Mouse (Mus musculus): ENCODE measurements around the gene Kdm3a. TPM values are rescaled to one million over a fixed set of nuclear protein-coding genes. Genes with fewer than 3 reads are reported as not detected.
A peak's percentile ranks its signal among the peaks of the same experiment; 100 is the strongest.

The Kdm3a gene
- polyA plus RNA-seq, 1 experiment from 2014 or later, result 51.7 TPM

DNA sequence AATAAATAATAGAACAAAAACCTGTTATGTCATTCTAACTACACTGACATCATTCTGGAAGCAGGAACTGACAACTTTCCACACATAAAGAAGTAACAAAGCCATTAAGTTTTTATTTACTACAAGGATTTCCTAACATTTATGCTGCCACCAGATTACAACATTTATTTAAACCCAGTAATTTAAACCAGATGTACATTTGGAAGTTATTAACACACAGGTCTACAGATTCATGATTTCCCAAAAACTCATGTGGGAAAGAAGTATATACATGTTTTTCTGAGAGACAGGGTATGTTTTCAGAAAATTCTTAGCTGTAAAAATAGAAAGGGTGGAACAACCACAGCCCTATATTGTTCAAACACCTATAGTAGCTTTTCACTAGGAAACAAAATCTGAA lies 8.1 kb downstream of the Kdm3a start:
- Histone ChIP-seq H3K9me3 (replicated peaks) (no peaks in the 10 kb centered on the region), H3K27me3 (no peaks in the 10 kb centered on the region), H3K27ac (no peak overlapping the region), H3K4me1 (no peaks in the 10 kb centered on the region), H3K4me3 (replicated peaks) (no peak overlapping the region), H3K9ac (no peak overlapping the region), H3K4me2 (no peak overlapping the region), H3K36me3 (peaks cover 84% of the 10 kb centered on the region)
- no peak for ATAC-seq (replicated peaks; ENCODE audit: low FRiP score)

DNA sequence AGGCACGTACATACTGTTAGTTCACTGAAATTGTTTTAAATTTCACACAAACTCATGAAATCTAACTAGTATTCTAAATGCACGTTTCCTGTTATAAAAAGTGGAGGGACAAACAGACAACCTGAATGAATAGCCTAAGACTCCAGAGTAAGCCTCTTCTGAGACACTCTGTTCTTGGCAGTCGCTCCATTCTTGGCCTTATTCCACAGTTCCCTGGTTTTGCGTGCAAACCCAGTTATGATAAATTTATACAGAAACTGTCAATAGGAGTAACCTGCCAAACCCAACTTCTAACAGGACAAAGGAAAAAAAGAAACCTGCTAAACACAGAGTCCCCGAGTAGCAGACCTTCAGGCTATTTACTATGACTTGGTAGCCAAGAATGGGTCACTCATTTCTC lies 10.8 kb downstream of the Kdm3a start:
- Histone ChIP-seq H3K4me1 (no peaks in the 10 kb centered on the region), H3K9ac (no peak overlapping the region), H3K36me3 (peaks cover 93% of the 10 kb centered on the region), H3K9me3 (replicated peaks) (no peaks in the 10 kb centered on the region), H3K4me3 (replicated peaks) (no peak overlapping the region), H3K27ac (no peak overlapping the region), H3K4me2 (no peak overlapping the region), H3K27me3 (no peaks in the 10 kb centered on the region)
- no peak for ATAC-seq (replicated peaks; ENCODE audit: low FRiP score)
- 85% methylated on average over 5 of the region's 5 CpGs for WGBS

DNA sequence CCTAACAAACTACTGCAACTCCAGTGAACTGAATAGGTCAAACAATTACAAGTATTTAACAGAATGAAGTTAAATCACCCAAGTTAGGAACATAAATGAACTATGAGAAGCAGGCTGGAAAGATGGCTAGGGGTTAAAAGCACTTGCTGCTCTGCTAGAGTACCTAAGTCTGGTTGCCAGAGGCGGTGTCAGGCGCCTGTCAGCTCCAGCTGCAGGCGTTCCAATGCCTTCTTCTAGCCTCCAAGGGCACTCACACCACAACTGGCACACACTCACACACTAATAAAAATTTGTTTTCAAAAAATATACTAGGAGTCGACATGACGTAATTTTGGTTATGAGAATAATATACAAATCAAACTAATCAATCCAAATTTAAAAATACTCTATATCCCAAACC lies 11.2 kb downstream of the Kdm3a start:
- 83% methylated on average over 5 of the region's 5 CpGs for WGBS

DNA sequence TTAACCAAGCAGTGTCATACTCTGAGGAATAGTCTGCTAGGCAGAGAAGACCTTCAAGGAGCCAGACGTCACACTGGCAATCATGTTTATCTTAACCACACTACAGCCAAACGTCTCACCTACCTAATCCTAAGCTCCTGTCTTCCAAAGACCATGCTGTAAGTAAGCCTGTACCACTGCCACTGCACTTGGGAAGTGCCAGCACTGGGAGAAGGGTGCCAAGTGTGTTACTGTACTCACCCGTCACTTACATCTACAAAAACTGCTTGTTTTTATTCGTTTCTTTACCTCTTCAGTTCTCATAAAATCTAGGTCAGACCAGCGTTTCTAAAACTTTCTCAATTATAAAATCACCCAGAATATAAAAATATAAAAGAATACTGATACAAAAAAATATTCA lies 15.8 kb downstream of the Kdm3a start:
- 85% methylated on average over 5 of the region's 5 CpGs for WGBS
- H3K4me3 ChIP-seq (replicated peaks), result no peak overlapping the region
- H3K36me3 ChIP-seq, result peaks cover 88% of the 10 kb centered on the region

More for the DNA sequence above, 11.2 kb downstream of the Kdm3a start:
- H3K4me1 ChIP-seq, result no peaks in the 10 kb centered on the region
- ATAC-seq (replicated peaks; ENCODE audit: low FRiP score), result no peak
- H3K27ac ChIP-seq, result no peak overlapping the region
- peaks cover 93% of the 10 kb centered on the region for H3K36me3 ChIP-seq
- H3K9ac ChIP-seq, result no peak overlapping the region
- H3K9me3 ChIP-seq (replicated peaks), result no peaks in the 10 kb centered on the region
- H3K4me3 ChIP-seq (replicated peaks), result no peak overlapping the region
- H3K27me3 ChIP-seq, result no peaks in the 10 kb centered on the region
- H3K4me2 ChIP-seq, result no peak overlapping the region

DNA sequence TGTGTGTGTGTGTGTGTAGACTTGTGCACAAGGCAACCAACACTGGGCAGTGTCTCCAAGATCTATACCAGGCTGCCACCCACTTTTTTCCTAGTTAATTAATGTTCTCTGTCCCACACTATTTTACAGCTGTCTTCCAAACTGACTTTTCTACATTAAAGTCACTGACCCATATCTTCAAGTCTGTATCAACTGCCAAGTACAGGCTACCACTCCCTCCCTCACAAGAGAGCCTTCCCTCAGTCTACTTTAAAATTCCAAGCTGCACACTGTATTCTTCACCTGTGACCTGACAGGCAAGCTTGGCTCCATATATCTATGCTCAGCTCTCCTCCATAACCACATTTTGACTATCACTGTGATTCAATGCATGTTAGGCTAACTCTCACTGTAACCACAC lies 19.6 kb downstream of the Kdm3a start:
- Histone ChIP-seq H3K27me3 (no peaks in the 10 kb centered on the region), H3K27ac (no peak overlapping the region), H3K9me3 (replicated peaks) (no peaks in the 10 kb centered on the region), H3K36me3 (peaks cover 86% of the 10 kb centered on the region), H3K4me3 (replicated peaks) (no peak overlapping the region), H3K4me2 (no peak overlapping the region), H3K4me1 (0 out of 2 replicates have a peak, but pooled peaks cover 7% of the 10 kb centered on the region), H3K9ac (no peak overlapping the region)
- peak; percentile 73 for ATAC-seq (replicated peaks; ENCODE audit: low FRiP score)

More for the DNA sequence above, 15.8 kb downstream of the Kdm3a start:
- Histone ChIP-seq H3K27me3 (no peaks in the 10 kb centered on the region), H3K4me1 (0 out of 2 replicates have a peak, but pooled peaks cover 7% of the 10 kb centered on the region), H3K4me2 (no peak overlapping the region), H3K9me3 (replicated peaks) (no peaks in the 10 kb centered on the region), H3K9ac (no peak overlapping the region), H3K27ac (no peak overlapping the region)
- ATAC-seq (replicated peaks; ENCODE audit: low FRiP score), result no peak

DNA sequence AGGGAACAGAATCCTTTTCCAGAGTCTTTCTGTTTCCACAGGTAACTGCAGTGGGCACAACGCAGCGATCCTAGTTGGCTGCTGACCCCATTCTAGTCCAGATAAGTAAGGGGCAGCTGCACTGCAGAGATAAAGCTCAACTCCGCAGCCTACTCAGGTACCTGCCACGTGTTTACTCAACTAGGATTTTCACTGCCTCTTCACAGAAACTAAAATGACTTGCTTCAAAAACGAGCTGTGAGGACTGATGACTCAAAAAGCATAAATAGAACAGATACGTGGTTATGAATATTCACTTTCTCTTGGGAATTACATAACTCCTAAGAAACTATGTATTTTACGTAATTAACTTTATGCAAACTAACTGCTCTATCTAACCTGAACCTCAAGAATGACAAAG lies 22.8 kb downstream of the Kdm3a start:
- Histone ChIP-seq H3K9ac (no peak overlapping the region), H3K27ac (no peak overlapping the region), H3K4me3 (replicated peaks) (no peak overlapping the region), H3K27me3 (no peaks in the 10 kb centered on the region), H3K9me3 (replicated peaks) (no peaks in the 10 kb centered on the region), H3K4me2 (no peak overlapping the region), H3K36me3 (peaks cover 74% of the 10 kb centered on the region), H3K4me1 (0 out of 2 replicates have a peak, but pooled peaks cover 7% of the 10 kb centered on the region)
- 90% methylated on average over 7 of the region's 7 CpGs for WGBS
- no peak for ATAC-seq (replicated peaks; ENCODE audit: low FRiP score)

DNA sequence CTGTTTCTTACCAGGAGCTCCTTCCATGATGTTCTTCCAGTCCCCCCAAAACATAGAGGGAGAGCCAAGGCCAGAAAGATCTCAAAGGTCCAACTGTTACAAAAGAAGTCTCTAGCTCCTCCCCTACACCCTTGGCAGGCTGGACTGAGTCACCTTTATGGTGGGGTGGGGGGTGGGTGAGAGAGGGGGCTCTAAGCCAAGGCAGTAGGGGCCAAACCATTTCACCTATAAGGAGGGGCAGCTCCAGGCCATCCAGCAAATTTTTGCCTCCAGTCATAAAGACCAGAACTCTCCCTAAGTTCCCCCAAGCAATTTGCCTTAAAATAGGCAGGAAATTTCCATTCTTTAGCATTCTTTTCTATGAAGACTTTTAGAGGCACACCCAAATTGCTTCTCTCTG lies 23.8 kb downstream of the Kdm3a start:
- H3K4me1 ChIP-seq, result 0 out of 2 replicates have a peak, but pooled peaks cover 7% of the 10 kb centered on the region
- H3K4me3 ChIP-seq (replicated peaks), result no peak overlapping the region
- ATAC-seq (replicated peaks; ENCODE audit: low FRiP score), result no peak
- no peak overlapping the region for H3K9ac ChIP-seq
- H3K9me3 ChIP-seq (replicated peaks), result no peaks in the 10 kb centered on the region
- no peak overlapping the region for H3K4me2 ChIP-seq
- H3K27ac ChIP-seq, result no peak overlapping the region
- H3K36me3 ChIP-seq, result peaks cover 77% of the 10 kb centered on the region
- no peaks in the 10 kb centered on the region for H3K27me3 ChIP-seq

DNA sequence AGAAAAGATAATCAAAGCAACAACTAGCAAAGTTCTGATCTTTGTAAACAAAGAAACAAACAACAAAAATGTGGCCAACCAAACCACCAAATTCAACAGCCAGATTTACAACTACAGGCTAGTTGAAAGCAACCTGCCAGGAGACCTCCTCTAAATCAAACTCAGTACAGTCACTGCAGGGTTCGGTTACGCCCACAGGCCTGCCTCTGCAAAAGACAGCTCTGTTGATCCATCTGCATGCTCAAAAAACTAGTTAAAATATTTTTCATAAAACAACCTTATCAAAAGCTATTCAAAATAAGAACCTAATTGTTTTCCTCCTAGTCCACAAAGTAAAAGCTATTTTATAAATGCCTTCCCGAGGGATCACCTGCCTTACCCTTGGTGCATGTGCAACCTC lies 25.0 kb downstream of the Kdm3a start:
- Histone ChIP-seq H3K27ac (no peak overlapping the region), H3K9ac (no peak overlapping the region), H3K4me1 (no peaks in the 10 kb centered on the region), H3K27me3 (no peaks in the 10 kb centered on the region), H3K4me2 (no peak overlapping the region), H3K36me3 (peaks cover 78% of the 10 kb centered on the region), H3K9me3 (replicated peaks) (no peaks in the 10 kb centered on the region), H3K4me3 (replicated peaks) (no peak overlapping the region)
- WGBS, result 65% methylated on average over 3 of the region's 3 CpGs
- no peak for ATAC-seq (replicated peaks; ENCODE audit: low FRiP score)

DNA sequence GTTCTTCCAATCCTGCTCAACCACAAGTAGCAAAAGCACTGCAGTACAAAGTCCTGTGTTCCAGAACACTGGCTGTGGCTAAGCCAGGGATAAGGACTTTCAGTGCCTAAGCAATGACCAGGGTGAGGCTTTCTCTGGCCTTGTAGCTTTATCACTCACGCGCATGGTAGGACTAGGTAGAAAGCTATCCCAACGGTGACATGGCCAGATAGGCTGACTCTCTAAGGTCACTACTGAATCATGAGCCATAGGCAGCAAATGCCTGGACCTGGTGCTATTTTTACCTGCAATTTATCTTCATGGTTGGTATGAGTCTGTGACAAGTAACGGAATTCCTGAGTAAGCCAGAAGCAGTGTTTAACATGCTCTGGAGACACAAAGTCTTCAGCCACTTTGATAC lies 42.6 kb downstream of the Kdm3a start:
- no peak overlapping the region for H3K9ac ChIP-seq
- peaks cover 86% of the 10 kb centered on the region for H3K36me3 ChIP-seq
- 94% methylated on average over 4 of the region's 4 CpGs for WGBS
- no peak overlapping the region for H3K27ac ChIP-seq
- H3K27me3 ChIP-seq, result no peaks in the 10 kb centered on the region
- H3K9me3 ChIP-seq (replicated peaks), result no peaks in the 10 kb centered on the region
- H3K4me3 ChIP-seq (replicated peaks), result no peak overlapping the region
- H3K4me2 ChIP-seq, result no peak overlapping the region
- H3K4me1 ChIP-seq, result no peaks in the 10 kb centered on the region
- no peak for ATAC-seq (replicated peaks; ENCODE audit: low FRiP score)

DNA sequence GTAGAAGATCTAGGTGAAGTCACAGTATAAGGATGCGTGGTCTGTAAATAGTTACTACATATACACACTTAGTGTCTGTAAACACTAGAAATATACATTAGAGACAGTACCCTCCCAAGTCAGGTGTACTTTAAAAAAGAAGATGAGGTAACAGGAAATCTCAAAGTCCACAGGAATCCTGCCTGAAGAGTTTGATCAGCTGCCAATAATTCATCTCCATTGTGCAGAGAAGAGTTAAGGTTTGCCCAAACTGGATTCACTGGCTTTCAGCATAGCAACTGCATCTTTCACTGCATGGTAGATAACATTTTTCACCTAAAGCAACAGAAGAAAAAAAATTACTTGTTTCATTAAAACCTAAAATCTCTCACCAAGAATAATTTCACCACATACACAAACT lies 43.4 kb downstream of the Kdm3a start:
- ATAC-seq (replicated peaks; ENCODE audit: low FRiP score), result no peak
- Histone ChIP-seq H3K4me3 (replicated peaks) (no peak overlapping the region), H3K4me2 (no peak overlapping the region), H3K9me3 (replicated peaks) (no peaks in the 10 kb centered on the region), H3K36me3 (peaks cover 82% of the 10 kb centered on the region), H3K27me3 (no peaks in the 10 kb centered on the region), H3K9ac (no peak overlapping the region), H3K27ac (no peak overlapping the region), H3K4me1 (no peaks in the 10 kb centered on the region)
- 91% methylated on average over 1 of the region's 1 CpGs for WGBS

DNA sequence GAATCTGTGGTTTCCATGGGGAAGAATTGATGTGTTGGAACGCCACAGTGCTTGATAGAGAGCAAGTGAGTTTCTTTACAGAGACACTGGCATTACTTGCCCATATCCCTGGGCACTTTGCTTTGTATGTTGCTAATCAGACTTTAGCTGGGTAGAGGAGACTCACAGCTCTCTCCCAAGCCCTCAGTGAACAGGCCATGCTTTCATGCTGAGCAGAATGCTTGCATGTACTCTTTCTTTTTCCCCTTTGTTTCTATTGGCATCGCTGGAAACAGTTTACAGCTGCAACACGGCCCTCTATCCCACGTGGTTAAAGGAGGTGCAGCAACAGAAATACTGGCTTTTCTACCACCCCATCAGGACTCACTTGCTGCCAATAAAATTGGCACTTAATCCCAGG lies 49.6 kb downstream of the Kdm3a start:
- Histone ChIP-seq H3K4me1 (no peaks in the 10 kb centered on the region), H3K27me3 (no peaks in the 10 kb centered on the region), H3K27ac (no peak overlapping the region), H3K36me3 (peaks cover 59% of the 10 kb centered on the region), H3K9ac (no peak overlapping the region), H3K4me3 (replicated peaks) (no peak overlapping the region), H3K9me3 (replicated peaks) (no peaks in the 10 kb centered on the region), H3K4me2 (no peak overlapping the region)
- no peak for ATAC-seq (replicated peaks; ENCODE audit: low FRiP score)
- WGBS, result 72% methylated on average over 4 of the region's 4 CpGs

DNA sequence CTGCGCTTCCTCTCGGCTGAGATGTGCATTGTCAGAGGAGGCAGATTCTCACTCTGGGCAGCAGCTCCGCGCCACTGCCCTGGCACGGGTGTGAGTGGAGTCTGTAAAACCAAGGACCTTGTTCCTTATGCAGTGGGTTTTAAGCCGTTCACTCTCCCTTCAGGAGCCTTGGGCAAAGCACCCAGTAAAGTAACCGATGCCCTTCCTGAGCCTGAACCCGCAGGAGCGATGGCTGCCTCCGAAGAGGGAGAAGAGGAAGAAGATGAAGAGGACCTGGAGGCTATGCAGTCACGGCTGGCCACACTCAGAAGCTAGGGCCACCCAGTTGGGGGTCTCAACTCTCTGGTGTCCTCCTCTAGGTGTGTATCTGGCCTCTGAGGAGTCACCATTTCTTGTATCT lies 53.3 kb downstream of the Kdm3a start:
- Histone ChIP-seq H3K4me1 (0 out of 2 replicates have a peak, but pooled peaks cover 2% of the 10 kb centered on the region), H3K4me2 (no peak overlapping the region), H3K36me3 (peaks cover 49% of the 10 kb centered on the region), H3K27ac (no peak overlapping the region), H3K9me3 (replicated peaks) (no peaks in the 10 kb centered on the region), H3K4me3 (replicated peaks) (no peak overlapping the region), H3K9ac (no peak overlapping the region), H3K27me3 (no peaks in the 10 kb centered on the region)
- ATAC-seq (replicated peaks; ENCODE audit: low FRiP score), result no peak
- 91% methylated on average over 11 of the region's 11 CpGs for WGBS

DNA sequence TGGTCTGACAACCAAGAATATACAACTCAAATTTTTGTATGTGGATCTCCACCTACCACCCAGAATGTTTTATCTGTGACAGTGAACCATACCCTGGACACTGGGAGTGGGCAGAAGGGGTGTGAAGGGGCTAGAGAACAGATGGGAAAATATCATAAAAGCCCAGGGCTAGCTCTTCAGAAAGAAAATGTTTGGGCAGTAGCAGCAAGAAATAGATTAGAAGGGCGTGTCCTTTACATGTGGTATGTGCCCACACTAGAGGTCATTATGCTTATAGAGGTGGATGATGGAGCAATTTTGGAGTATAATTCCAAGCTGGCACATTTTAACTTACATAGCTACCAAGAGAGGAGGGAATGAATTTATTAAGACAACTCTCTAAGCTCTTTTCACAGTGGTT lies 57.4 kb downstream of the Kdm3a start:
- Histone ChIP-seq H3K4me2 (no peak overlapping the region), H3K4me1 (0 out of 2 replicates have a peak, but pooled peaks cover 2% of the 10 kb centered on the region), H3K27me3 (no peaks in the 10 kb centered on the region), H3K4me3 (replicated peaks) (no peak overlapping the region), H3K36me3 (peaks cover 48% of the 10 kb centered on the region), H3K9ac (no peak overlapping the region), H3K27ac (no peak overlapping the region), H3K9me3 (replicated peaks) (no peaks in the 10 kb centered on the region)
- no peak for ATAC-seq (replicated peaks; ENCODE audit: low FRiP score)
- WGBS, result 100% methylated on average over 1 of the region's 1 CpGs

Data from kidney, embryonic 15.5 days (tissue).